Mouse (Mus musculus) C2C12 (cell line): ENCODE measurements around the gene Slc16a13.

Experiments used
- CTCF ChIP-seq: IDR thresholded peaks from one replicate; pipeline ENCODE4 v1.5.1; 2011; ENCODE audit not compliant: control insufficient read depth, insufficient read depth, insufficient read length
- FOSL1 ChIP-seq: IDR thresholded peaks from one replicate; pipeline ENCODE4 v1.8.0; 2011; ENCODE audit warnings: mild to moderate bottlenecking, low read length; ENCODE audit not compliant: poor library complexity, insufficient read depth, severe bottlenecking
- MAX ChIP-seq: IDR thresholded peaks from one replicate; pipeline ENCODE4 v1.6.1; 2011; ENCODE audit warnings: mild to moderate bottlenecking, control low read depth
- USF1 ChIP-seq: IDR thresholded peaks from one replicate; pipeline ENCODE4 v1.6.1; 2011; ENCODE audit warnings: low read depth, mild to moderate bottlenecking, control low read depth, moderate library complexity

- TF ChIP-seq CTCF (no peak), FOSL1 (no peak), MAX (no peak), USF1 (no peak)
Measured at GRCm38 (mm10) chr11:70238591-70239440, 18.0 kb upstream of the Slc16a13 start.
